Mouse (Mus musculus) neutrophil, adult 5-6 weeks (primary cell): Measurements from ENCODE around the gene Fkbp1b. TPM values are rescaled to one million over a fixed set of nuclear protein-coding genes. Genes with fewer than 3 reads are reported as not detected.

Source experiments
- ATAC-seq: fragments of 151-379, 151-347 bp; 2 replicates; pipeline ENCODE4 v1.8.0; 2017; ENCODE audit warnings: mild to moderate bottlenecking, moderate TSS enrichment; ENCODE audit not compliant: insufficient number of reproducible peaks, poor library complexity, low FRiP score, severe bottlenecking; ENCODE audit errors: extremely low read depth
- total RNA-seq: library from RNA; stranded (forward); fragments of 200-1000 nt; gene quantifications from 2 replicates; pipeline ENCODE4 v1.2.3, GENCODE M21; 2017

Fkbp1b gene
- total RNA-seq, 1 experiment from 2014 or later = 0.70 TPM

DNA sequence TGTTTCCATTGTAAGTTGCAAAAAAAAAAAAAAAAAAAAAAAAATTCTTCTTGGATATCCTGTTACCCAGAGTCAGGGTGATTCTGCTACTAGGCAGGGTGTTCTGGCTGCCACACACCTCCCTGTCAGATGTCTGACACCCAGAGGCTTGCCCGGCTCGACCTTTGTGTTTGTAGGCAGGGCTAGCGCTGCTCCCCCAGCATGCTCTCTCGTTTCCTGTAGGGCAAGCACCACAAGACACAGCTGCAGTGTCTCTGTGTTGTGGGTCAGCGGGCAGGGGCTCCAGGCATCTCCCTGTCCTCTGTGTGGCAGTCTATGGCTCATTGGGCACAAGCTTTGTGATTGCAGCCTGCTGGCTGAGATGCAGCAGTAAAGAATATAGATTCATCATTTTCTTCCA, 57.8 kb downstream of the Fkbp1b start:
- ATAC-seq = no peak

Other genes with a start within 250 kb of the Fkbp1b start
- gene Itsn2, start 249.0 kb downstream of the Fkbp1b start, total RNA-seq = 417 and 436 TPM in 2 replicates
- gene Gm3625, start 248.7 kb downstream of the Fkbp1b start, total RNA-seq = not detected in 2 replicates
- gene Fam228a, start 103.2 kb downstream of the Fkbp1b start, total RNA-seq = 0.47 TPM in 1 of 2 replicates, not detected in the other
- gene Pfn4, start 72.6 kb downstream of the Fkbp1b start, total RNA-seq = not detected in 2 replicates
- gene Fam228b, start 72.3 kb downstream of the Fkbp1b start, total RNA-seq = 0.49 and 0.70 TPM in 2 replicates
- 71.2 and 81.2 TPM in 2 replicates for gene Sf3b6, start 24.0 kb downstream of the Fkbp1b start, total RNA-seq
- 5.5 and 8.0 TPM in 2 replicates for gene Wdcp, start 1.7 kb upstream of the Fkbp1b start, total RNA-seq
- 4.9 and 5.0 TPM in 2 replicates for gene Mfsd2b, start 32.8 kb upstream of the Fkbp1b start, total RNA-seq
- 32.9 and 47.3 TPM in 2 replicates for gene Ubxn2a, start 66.1 kb upstream of the Fkbp1b start, total RNA-seq
- gene Atad2b, start 75.8 kb upstream of the Fkbp1b start, total RNA-seq = 67.3 and 80.7 TPM in 2 replicates